Mouse (Mus musculus) kidney, adult 18-20 months (tissue): ENCODE data around the gene Srgn.
"Not testable (repeated sequence)": the region's sequence is repeated elsewhere in the genome, so short reads cannot be mapped to it uniquely, and the experiment has no call there.

Experiments
- DNase-seq: peaks from one replicate; pipeline ENCODE4 v3.0.0; 2021

Gene Srgn

GRCm38 (mm10) chr10:62481108-62481852, 46.0 kb downstream of the Srgn start:
- DNase-seq = no peak

- DNase-seq = no peak
These were observed 50.3 kb downstream of the Srgn start for GRCm38 (mm10) chr10:62476980-62477379.

GRCm38 (mm10) chr10:62474944-62475343, 52.3 kb downstream of the Srgn start:
- DNase-seq = no peak

GRCm38 (mm10) chr10:62471105-62471504, 56.1 kb downstream of the Srgn start:
- no peak for DNase-seq

- no peak for DNase-seq
These were observed 57.5 kb downstream of the Srgn start for GRCm38 (mm10) chr10:62469736-62470135.

- no peak for DNase-seq
These were observed 65.9 kb downstream of the Srgn start for GRCm38 (mm10) chr10:62461321-62461720.

- DNase-seq = not testable (repeated sequence)
These were observed 75.2 kb downstream of the Srgn start for GRCm38 (mm10) chr10:62452001-62452400.

- DNase-seq = no peak
These were observed 77.0 kb downstream of the Srgn start for GRCm38 (mm10) chr10:62450280-62450640.

- DNase-seq = peak; percentile 96
These were observed 77.6 kb downstream of the Srgn start, which contains the start of the genes 4930507D05Rik and Supv3l1 for GRCm38 (mm10) chr10:62449364-62450279. Gene 4930507D05Rik, plus strand, starts transcription at chr10:62449489. Gene Supv3l1, minus strand, starts transcription at chr10:62449738.
